Mouse (Mus musculus) lung, postnatal 0 days (tissue): Measurements from ENCODE around the gene Abhd2. TPM values are rescaled to one million over a fixed set of nuclear protein-coding genes. Genes with fewer than 3 reads are reported as not detected.

Experiments used
- ATAC-seq: fragments of 200-750 bp; cut with Nextera tagmentation; 2 replicates; pipeline ENCODE4 v1.8.0; 2017; ENCODE audit warnings: moderate library complexity
- DNase-seq: peaks from one replicate; pipeline ENCODE4 v3.0.0-alpha.2; 2016; ENCODE audit warnings: low spot score
- H3K27ac ChIP-seq: fragments of 300-500 bp; sonication (generic); 2 replicates; pipeline ENCODE4 v1.5.1; 2014; ENCODE audit warnings: antibody characterized with exemption, mild to moderate bottlenecking, low read length, mixed read lengths
- H3K27me3 ChIP-seq: fragments of 300-500 bp; sonication (generic); replicated peaks from 2 replicates; pipeline ENCODE4 v1.6.1; 2014; ENCODE audit warnings: low read length, mixed read lengths; ENCODE audit not compliant: insufficient read depth
- H3K36me3 ChIP-seq: fragments of 300-500 bp; sonication (generic); 2 replicates; pipeline ENCODE4 v1.6.1; 2014; ENCODE audit warnings: low read length, mixed read lengths; ENCODE audit not compliant: insufficient read depth
- H3K4me1 ChIP-seq: fragments of 300-500 bp; sonication (generic); 2 replicates; pipeline ENCODE4 v1.6.1; 2014; ENCODE audit warnings: antibody characterized with exemption, low read depth, low read length, mixed read lengths; ENCODE audit not compliant: insufficient read depth
- H3K4me2 ChIP-seq: fragments of 300-500 bp; sonication (generic); replicated peaks from 2 replicates; pipeline ENCODE4 v1.6.1; 2014; ENCODE audit warnings: low read depth, mild to moderate bottlenecking, low read length, moderate library complexity, mixed read lengths
- H3K4me3 ChIP-seq: fragments of 300-500 bp; sonication (generic); 2 replicates; pipeline ENCODE4 v1.5.1; 2014; ENCODE audit warnings: low read depth, low read length
- H3K9ac ChIP-seq: fragments of 300-500 bp; sonication (generic); replicated peaks from 2 replicates; pipeline ENCODE4 v1.6.1; 2014; ENCODE audit warnings: low read depth, mild to moderate bottlenecking
- H3K9me3 ChIP-seq: fragments of 300-500 bp; sonication (generic); 2 replicates; pipeline ENCODE4 v1.6.1; 2016; ENCODE audit warnings: low read length, mixed read lengths
- CTCF ChIP-seq: IDR thresholded peaks from 2 replicates; pipeline ENCODE4 v1.5.1; 2016; ENCODE audit warnings: antibody characterized with exemption, mild to moderate bottlenecking
- EP300 ChIP-seq: IDR thresholded peaks from 2 replicates; pipeline ENCODE4 v1.6.1; 2016; ENCODE audit warnings: antibody characterized with exemption, mild to moderate bottlenecking, control low read depth
- WGBS: fragments of 180-500 bp; shearing (Covaris S2); extraction: QIAGEN DNeasy Blood & Tissue Kit; methylation state at CpG from one replicate; pipeline ENCODE4 v1.1.7; 2014; 5-methylcytosine and 5-hydroxymethylcytosine counted together
- polyA plus RNA-seq: library from polyadenylated mRNA; unstranded; fragments of >200 nt; fragmentation: Nextera tagmentation; extraction: Ambion mirVana; gene quantifications from 2 replicates; pipeline ENCODE4 v1.2.1, GENCODE M21; 2015

Abhd2 gene
- polyA plus RNA-seq, 1 experiment from 2014 or later: 25.2 TPM

DNA sequence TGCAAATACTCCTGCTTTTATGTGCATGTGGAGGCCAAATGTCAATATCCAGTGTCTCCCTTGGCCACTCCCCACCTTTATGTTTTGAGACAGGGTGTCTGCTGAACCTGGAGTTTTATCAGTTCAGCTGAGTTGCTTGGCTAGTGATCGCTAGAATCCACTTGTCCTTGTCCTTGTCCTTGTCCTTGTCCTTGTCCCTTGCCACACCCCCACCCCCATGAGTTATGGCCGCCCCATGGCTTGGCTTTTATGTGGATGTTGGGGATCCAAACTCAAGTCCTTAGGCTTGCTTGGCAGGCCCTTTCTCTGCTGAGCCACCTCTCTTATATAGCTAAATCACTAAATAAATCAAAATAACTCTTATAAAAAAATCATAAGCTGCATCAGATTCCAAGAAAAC is 29.6 kb downstream of the Abhd2 start:
- no peak overlapping the region for H3K4me2 ChIP-seq
- ATAC-seq: no peak
- no peak for DNase-seq
- H3K9ac ChIP-seq: no peak overlapping the region
- 0 out of 2 replicates have a peak, but pooled peaks cover 4% of the 10 kb centered on the region for H3K36me3 ChIP-seq
- WGBS: 65% methylated on average over 2 of the region's 2 CpGs
- peak overlapping the region; percentile 26; the same call in 1 of the 2 replicates for H3K27ac ChIP-seq
- no peaks in the 10 kb centered on the region for H3K27me3 ChIP-seq
- H3K9me3 ChIP-seq: no peaks in the 10 kb centered on the region
- TF ChIP-seq EP300 (no peak), CTCF (no peak)
- H3K4me1 ChIP-seq: peaks cover 22% of the 10 kb centered on the region; the same call in 1 of the 2 replicates
- no peak overlapping the region for H3K4me3 ChIP-seq

DNA sequence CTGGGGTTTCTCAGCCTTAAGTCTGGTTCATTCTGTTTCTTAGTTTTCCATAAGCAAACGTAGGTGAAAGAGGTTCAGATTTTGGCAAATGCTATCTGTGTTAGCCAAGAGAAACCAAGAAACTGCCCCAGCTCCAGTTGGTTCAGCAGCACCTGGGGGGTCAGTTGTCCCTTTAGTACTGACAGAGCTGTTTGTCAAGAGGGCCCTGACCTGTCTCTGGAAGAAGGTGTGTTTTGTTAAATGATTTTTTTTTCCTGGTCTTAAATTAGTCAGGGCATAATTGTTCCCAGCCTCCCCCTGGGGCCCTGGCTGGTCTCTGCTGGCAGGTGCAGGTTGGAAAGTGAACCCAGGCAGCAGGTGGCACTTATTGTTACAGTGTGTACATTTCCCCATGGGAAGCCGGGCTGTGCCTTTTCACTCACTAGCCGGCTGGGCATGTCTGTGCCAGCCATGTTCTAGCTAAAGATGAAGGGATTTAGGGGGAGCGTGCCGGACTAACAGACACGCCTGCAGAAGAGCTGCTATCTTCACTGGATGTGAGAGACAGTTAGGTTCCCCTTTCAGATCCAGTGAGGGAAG is 30.3 kb downstream of the Abhd2 start:
- TF ChIP-seq CTCF (no peak), EP300 (no peak)
- WGBS: 67% methylated on average over 6 of the region's 6 CpGs
- peaks cover 22% of the 10 kb centered on the region; the same call in 1 of the 2 replicates for H3K4me1 ChIP-seq
- 0 out of 2 replicates have a peak, but pooled peaks cover 4% of the 10 kb centered on the region for H3K36me3 ChIP-seq
- no peaks in the 10 kb centered on the region for H3K9me3 ChIP-seq
- H3K4me2 ChIP-seq: no peak overlapping the region
- DNase-seq (no peak), ATAC-seq (no peak)
- peak overlapping the region; percentile 69; the same call in 1 of the 2 replicates for H3K27ac ChIP-seq
- no peaks in the 10 kb centered on the region for H3K27me3 ChIP-seq
- no peak overlapping the region for H3K4me3 ChIP-seq
- H3K9ac ChIP-seq: no peak overlapping the region

DNA sequence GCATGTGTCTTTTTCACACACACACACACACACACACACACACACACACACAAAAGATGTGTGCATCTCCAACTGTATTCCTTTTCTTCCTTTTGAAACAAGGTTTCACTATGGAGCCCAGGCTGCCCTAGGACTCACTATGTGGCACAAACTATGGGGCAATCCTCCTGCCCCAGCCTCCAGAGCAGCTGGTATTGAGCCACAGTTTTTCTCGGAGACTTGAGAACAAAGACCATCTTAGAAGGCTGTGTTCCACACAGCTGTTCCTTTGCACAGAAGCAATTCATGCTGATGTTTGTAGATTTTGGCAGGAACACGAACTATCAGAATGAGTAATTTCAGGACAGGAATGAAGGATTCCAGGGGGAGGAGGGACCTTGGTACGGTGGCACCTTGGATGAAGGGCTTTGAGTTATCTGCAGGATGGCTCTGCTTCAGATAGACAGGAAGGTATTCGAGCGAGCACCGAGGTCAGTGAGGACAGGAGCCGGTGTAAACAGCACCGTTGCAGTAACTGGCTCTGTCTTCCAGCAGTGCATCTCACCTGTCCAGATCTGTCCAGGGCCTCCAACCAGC is 35.5 kb downstream of the Abhd2 start:
- ATAC-seq (no peak), DNase-seq (no peak)
- no peak overlapping the region for H3K27ac ChIP-seq
- 39% methylated on average over 8 of the region's 8 CpGs for WGBS
- no peak for TF ChIP-seq CTCF
- no peak for TF ChIP-seq EP300
- H3K4me3 ChIP-seq: no peak overlapping the region
- no peak overlapping the region for H3K9ac ChIP-seq
- H3K27me3 ChIP-seq: no peaks in the 10 kb centered on the region
- peaks cover 30% of the 10 kb centered on the region for H3K4me1 ChIP-seq
- H3K36me3 ChIP-seq: 0 out of 2 replicates have a peak, but pooled peaks cover 4% of the 10 kb centered on the region
- H3K4me2 ChIP-seq: no peak overlapping the region
- no peaks in the 10 kb centered on the region for H3K9me3 ChIP-seq

DNA sequence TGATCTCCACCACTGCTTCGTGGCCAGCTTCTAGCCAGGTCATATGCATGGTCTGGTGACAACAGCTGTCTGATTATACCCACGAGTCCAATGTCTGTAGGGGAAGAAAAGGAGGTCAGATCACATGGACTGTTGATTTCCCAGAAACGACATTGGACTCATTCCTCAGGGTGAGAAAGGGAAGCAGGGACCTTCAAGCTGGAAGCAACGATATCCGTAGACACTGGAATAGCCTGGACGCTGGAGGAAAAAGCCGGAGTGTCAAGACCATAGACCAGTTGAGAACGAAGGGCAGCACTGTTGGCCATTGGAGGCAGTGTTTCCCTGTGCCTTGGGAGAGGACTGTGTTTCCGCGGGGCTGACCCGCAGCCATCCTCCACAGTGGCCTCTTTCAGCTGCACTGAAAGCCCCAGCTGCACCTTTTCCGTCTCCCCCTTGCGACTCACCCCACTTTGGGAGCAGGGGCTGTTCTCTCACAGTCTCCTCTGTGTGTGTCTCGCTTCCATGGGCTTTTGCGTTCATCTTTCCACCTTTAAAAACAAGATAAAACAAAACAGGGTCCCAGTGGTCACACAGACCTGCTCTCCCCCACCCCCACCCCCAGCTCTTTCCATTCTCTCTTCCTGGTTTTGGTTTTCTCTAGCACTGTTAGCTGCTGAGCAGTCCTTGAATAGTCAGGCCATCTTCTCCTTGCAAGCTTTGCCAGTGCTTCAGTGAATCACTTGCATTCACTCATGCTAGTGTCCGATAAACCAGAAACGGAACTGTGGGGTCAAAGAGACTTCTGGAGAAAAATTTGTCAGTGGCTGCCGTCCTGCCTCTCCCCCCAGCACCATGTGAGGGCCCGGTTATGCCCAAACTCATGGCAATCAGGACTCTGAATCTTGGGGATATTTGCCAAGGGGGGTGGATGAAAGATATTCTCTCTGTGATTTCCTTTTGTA is 36.5 kb downstream of the Abhd2 start:
- H3K9ac ChIP-seq: no peak overlapping the region
- peak overlapping the region; percentile 26; the same call in 1 of the 2 replicates for H3K27ac ChIP-seq
- peaks cover 36% of the 10 kb centered on the region for H3K4me1 ChIP-seq
- peak; percentile 63 for TF ChIP-seq CTCF
- TF ChIP-seq EP300: no peak
- no peaks in the 10 kb centered on the region for H3K9me3 ChIP-seq
- no peak overlapping the region for H3K4me2 ChIP-seq
- H3K27me3 ChIP-seq: no peaks in the 10 kb centered on the region
- H3K4me3 ChIP-seq: no peak overlapping the region
- WGBS: 34% methylated on average over 18 of the region's 19 CpGs
- 0 out of 2 replicates have a peak, but pooled peaks cover 4% of the 10 kb centered on the region for H3K36me3 ChIP-seq
- ATAC-seq (peak; percentile 36; the same call in 1 of the 2 replicates), DNase-seq (no peak)

DNA sequence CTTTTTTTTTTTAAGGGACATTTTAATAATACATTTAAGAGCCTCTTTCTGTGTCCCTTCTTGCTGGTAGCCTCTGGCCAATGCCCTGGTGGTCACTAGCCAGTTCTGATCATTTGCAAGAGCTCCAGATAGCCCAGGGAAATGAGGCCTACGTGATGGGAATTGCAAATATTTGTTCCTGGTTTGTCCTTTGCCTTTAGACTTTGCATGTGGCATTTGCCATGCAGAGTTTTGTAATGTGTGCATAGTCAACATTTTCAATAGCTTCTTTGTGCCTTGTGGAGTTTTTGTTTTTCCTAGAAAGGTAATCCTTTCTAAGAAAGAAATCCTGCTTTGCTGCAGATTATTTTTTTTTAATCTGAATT is 37.2 kb downstream of the Abhd2 start:
- DNase-seq (no peak), ATAC-seq (no peak)
- Histone ChIP-seq H3K9me3 (no peaks in the 10 kb centered on the region), H3K9ac (no peak overlapping the region), H3K4me2 (no peak overlapping the region), H3K4me3 (no peak overlapping the region), H3K27me3 (no peaks in the 10 kb centered on the region), H3K27ac (no peak overlapping the region), H3K36me3 (0 out of 2 replicates have a peak, but pooled peaks cover 4% of the 10 kb centered on the region), H3K4me1 (peaks cover 41% of the 10 kb centered on the region)
- WGBS: 34% methylated on average over 1 of the region's 1 CpGs
- TF ChIP-seq EP300 (no peak), CTCF (no peak)

- Histone ChIP-seq H3K36me3 (no peaks in the 10 kb centered on the region), H3K27ac (no peak overlapping the region), H3K9ac (no peak overlapping the region), H3K4me2 (no peak overlapping the region), H3K4me1 (peaks cover 41% of the 10 kb centered on the region), H3K27me3 (no peaks in the 10 kb centered on the region), H3K9me3 (no peaks in the 10 kb centered on the region), H3K4me3 (no peak overlapping the region)
- ATAC-seq: no peak
- no peak for DNase-seq
- WGBS: 72% methylated on average over 5 of the region's 5 CpGs
- TF ChIP-seq EP300 (no peak), CTCF (no peak)
These were observed 38.5 kb downstream of the Abhd2 start for GRCm38 (mm10) chr7:79311420-79311988.
